Mouse (Mus musculus): ENCODE results near the gene Dpf2. TPM values are rescaled to one million over a fixed set of nuclear protein-coding genes. Genes with fewer than 3 reads are reported as not detected.
"Not testable (repeated sequence)": the region's sequence is repeated elsewhere in the genome, so short reads cannot be mapped to it uniquely, and the experiment has no call there.

The Dpf2 gene
- polyA plus RNA-seq, 1 experiment from 2014 or later, result 88.2 TPM

DNA sequence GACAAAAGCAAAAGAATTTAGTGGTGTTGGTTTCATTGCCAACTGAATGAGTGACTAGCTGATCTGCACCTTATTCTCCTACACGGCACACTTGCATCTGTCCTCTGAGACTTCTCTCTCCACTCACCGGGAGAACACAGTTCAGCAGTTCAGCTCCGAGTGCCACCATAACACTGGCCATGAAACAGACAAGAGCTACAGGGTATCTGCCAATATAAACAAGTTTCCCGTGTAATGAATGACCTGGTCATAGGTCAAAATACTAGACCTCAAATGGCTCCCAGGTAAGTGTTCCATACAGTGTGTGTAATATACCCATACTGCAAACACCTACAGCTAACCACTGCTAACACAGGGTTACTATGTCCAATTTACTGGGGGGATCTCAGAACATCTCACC is 23.6 kb downstream of the Dpf2 start:
- DNase-seq (ENCODE audit: low spot score) (no peak), ATAC-seq (ENCODE audit: low FRiP score) (no peak)
- peaks cover 18% of the 10 kb centered on the region for H3K36me3 ChIP-seq (replicated peaks; ENCODE audit: control insufficient read depth, insufficient read depth)
- H3K4me2 ChIP-seq (replicated peaks), result no peak overlapping the region
- H3K4me3 ChIP-seq (replicated peaks; ENCODE audit: low read length), result no peak overlapping the region
- 70% methylated on average over 4 of the region's 4 CpGs for whole genome bisulfite sequencing
- no peak overlapping the region for H3K9ac ChIP-seq
- no peaks in the 10 kb centered on the region for H3K9me3 ChIP-seq (ENCODE audit: control insufficient read depth, low read length)
- no peaks in the 10 kb centered on the region for H3K27me3 ChIP-seq (ENCODE audit: control insufficient read depth, insufficient read depth, low read length)
- H3K27ac ChIP-seq, result no peak overlapping the region
- H3K4me1 ChIP-seq (replicated peaks; ENCODE audit: control insufficient read depth, insufficient read depth, low read length), result peaks cover 31% of the 10 kb centered on the region

GRCm38 (mm10) chr19:5887234-5887815 is 25.5 kb downstream of the Dpf2 start:
- ATAC-seq (ENCODE audit: low FRiP score) (no peak), DNase-seq (ENCODE audit: low spot score) (no peak)
- Histone ChIP-seq H3K9ac (no peak overlapping the region), H3K27ac (no peak overlapping the region), H3K9me3 (ENCODE audit: control insufficient read depth, low read length) (no peaks in the 10 kb centered on the region), H3K4me3 (replicated peaks; ENCODE audit: low read length) (no peak overlapping the region), H3K27me3 (ENCODE audit: control insufficient read depth, insufficient read depth, low read length) (no peaks in the 10 kb centered on the region), H3K36me3 (replicated peaks; ENCODE audit: control insufficient read depth, insufficient read depth) (peaks cover 13% of the 10 kb centered on the region), H3K4me1 (replicated peaks; ENCODE audit: control insufficient read depth, insufficient read depth, low read length) (peaks cover 20% of the 10 kb centered on the region), H3K4me2 (replicated peaks) (no peak overlapping the region)
- 92% methylated on average over 3 of the region's 3 CpGs for WGBS

- no peaks in the 10 kb centered on the region for H3K27me3 ChIP-seq (ENCODE audit: control insufficient read depth, insufficient read depth, low read length)
- no peak overlapping the region for H3K27ac ChIP-seq
- H3K9me3 ChIP-seq (ENCODE audit: control insufficient read depth, low read length), result no peaks in the 10 kb centered on the region
- no peak for ATAC-seq (ENCODE audit: low FRiP score)
- H3K9ac ChIP-seq, result no peak overlapping the region
- no peak overlapping the region for H3K4me3 ChIP-seq (replicated peaks; ENCODE audit: low read length)
- no peak for DNase-seq (ENCODE audit: low spot score)
- 0 out of 2 replicates have a peak, but pooled peaks cover 3% of the 10 kb centered on the region for H3K36me3 ChIP-seq (replicated peaks; ENCODE audit: control insufficient read depth, insufficient read depth)
- H3K4me1 ChIP-seq (replicated peaks; ENCODE audit: control insufficient read depth, insufficient read depth, low read length), result peaks cover 10% of the 10 kb centered on the region; the same call in 1 of the 2 replicates
- H3K4me2 ChIP-seq (replicated peaks), result no peak overlapping the region
- 58% methylated on average over 4 of the region's 4 CpGs for WGBS
Observed at GRCm38 (mm10) chr19:5885838-5886237, 27.0 kb downstream of the Dpf2 start.

DNA sequence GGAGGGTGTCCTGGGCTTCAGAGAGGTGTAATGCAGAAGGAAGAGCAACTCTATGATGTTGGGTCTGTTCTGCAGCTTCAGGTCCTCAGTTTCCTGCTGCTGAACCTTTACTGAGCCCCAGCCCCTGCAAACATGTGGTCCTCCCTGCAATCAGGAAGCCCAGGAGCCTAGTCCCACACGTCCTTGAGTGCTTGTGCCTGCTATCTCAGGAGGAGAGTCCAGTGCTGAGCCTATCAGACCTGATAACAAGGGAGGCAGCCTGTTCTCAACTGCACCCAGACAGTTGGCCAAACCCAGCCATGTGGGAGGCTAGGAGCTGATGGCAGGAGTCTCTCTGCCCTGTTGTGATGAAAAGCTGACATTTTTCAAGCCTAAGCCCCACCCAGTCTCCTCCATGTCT is 28.9 kb downstream of the Dpf2 start:
- H3K27ac ChIP-seq, result no peak overlapping the region
- H3K36me3 ChIP-seq (replicated peaks; ENCODE audit: control insufficient read depth, insufficient read depth), result no peaks in the 10 kb centered on the region
- H3K9me3 ChIP-seq (ENCODE audit: control insufficient read depth, low read length), result no peaks in the 10 kb centered on the region
- H3K4me1 ChIP-seq (replicated peaks; ENCODE audit: control insufficient read depth, insufficient read depth, low read length), result 0 out of 2 replicates have a peak, but pooled peaks cover 2% of the 10 kb centered on the region
- H3K9ac ChIP-seq, result no peak overlapping the region
- 76% methylated on average over 1 of the region's 1 CpGs for WGBS
- DNase-seq (ENCODE audit: low spot score), result no peak
- H3K4me3 ChIP-seq (replicated peaks; ENCODE audit: low read length), result no peak overlapping the region
- no peaks in the 10 kb centered on the region for H3K27me3 ChIP-seq (ENCODE audit: control insufficient read depth, insufficient read depth, low read length)
- H3K4me2 ChIP-seq (replicated peaks), result no peak overlapping the region
- no peak for ATAC-seq (ENCODE audit: low FRiP score)

- not testable (repeated sequence) for H3K36me3 ChIP-seq (replicated peaks; ENCODE audit: control insufficient read depth, insufficient read depth); H3K4me2 ChIP-seq (replicated peaks); ATAC-seq (ENCODE audit: low FRiP score); DNase-seq (ENCODE audit: low spot score); H3K9ac ChIP-seq; H3K27ac ChIP-seq; H3K27me3 ChIP-seq (ENCODE audit: control insufficient read depth, insufficient read depth, low read length); H3K4me1 ChIP-seq (replicated peaks; ENCODE audit: control insufficient read depth, insufficient read depth, low read length); H3K9me3 ChIP-seq (ENCODE audit: control insufficient read depth, low read length); H3K4me3 ChIP-seq (replicated peaks; ENCODE audit: low read length)
- 82% methylated on average over 5 of the region's 5 CpGs for WGBS
Observed at GRCm38 (mm10) chr19:5882079-5882478, 30.7 kb downstream of the Dpf2 start.

DNA sequence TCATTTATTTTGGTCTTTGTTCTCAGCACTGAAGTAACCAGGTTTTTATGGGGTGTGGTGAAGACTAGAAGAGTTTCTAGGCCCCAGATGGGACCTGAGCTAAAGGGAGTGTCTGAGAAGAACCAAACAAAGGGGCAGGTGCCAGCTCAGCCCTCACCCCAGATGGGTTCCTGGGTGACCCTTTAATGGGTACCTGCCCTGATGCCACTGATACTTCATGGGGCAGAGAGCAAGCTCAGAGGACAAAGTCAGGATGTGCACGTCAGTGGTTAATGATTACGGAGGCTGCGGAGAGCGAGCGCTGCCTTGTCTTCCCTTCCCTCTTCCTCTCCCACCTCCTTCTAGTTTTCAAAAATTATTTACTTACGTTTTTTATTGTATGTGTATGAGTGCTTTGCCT is 31.7 kb downstream of the Dpf2 start:
- Histone ChIP-seq H3K4me2 (replicated peaks) (no peak overlapping the region), H3K27me3 (ENCODE audit: control insufficient read depth, insufficient read depth, low read length) (no peaks in the 10 kb centered on the region), H3K36me3 (replicated peaks; ENCODE audit: control insufficient read depth, insufficient read depth) (no peaks in the 10 kb centered on the region), H3K9ac (no peak overlapping the region), H3K9me3 (ENCODE audit: control insufficient read depth, low read length) (no peaks in the 10 kb centered on the region), H3K4me1 (replicated peaks; ENCODE audit: control insufficient read depth, insufficient read depth, low read length) (no peaks in the 10 kb centered on the region), H3K27ac (no peak overlapping the region), H3K4me3 (replicated peaks; ENCODE audit: low read length) (no peak overlapping the region)
- WGBS, result 95% methylated on average over 6 of the region's 6 CpGs
- no peak for DNase-seq (ENCODE audit: low spot score)
- no peak for ATAC-seq (ENCODE audit: low FRiP score)

- no peak overlapping the region for H3K9ac ChIP-seq
Observed at GRCm38 (mm10) chr19:5879735-5880134, 33.1 kb downstream of the Dpf2 start.

GRCm38 (mm10) chr19:5878916-5879315 is 33.9 kb downstream of the Dpf2 start:
- 74% methylated on average over 3 of the region's 3 CpGs for WGBS
- Histone ChIP-seq H3K4me3 (replicated peaks; ENCODE audit: low read length) (no peak overlapping the region), H3K9me3 (ENCODE audit: control insufficient read depth, low read length) (no peaks in the 10 kb centered on the region), H3K27ac (no peak overlapping the region), H3K36me3 (replicated peaks; ENCODE audit: control insufficient read depth, insufficient read depth) (no peaks in the 10 kb centered on the region), H3K9ac (no peak overlapping the region), H3K4me1 (replicated peaks; ENCODE audit: control insufficient read depth, insufficient read depth, low read length) (peaks cover 11% of the 10 kb centered on the region; the same call in 1 of the 2 replicates), H3K27me3 (ENCODE audit: control insufficient read depth, insufficient read depth, low read length) (no peaks in the 10 kb centered on the region), H3K4me2 (replicated peaks) (no peak overlapping the region)
- ATAC-seq (ENCODE audit: low FRiP score), result no peak
- no peak for DNase-seq (ENCODE audit: low spot score)

More at GRCm38 (mm10) chr19:5879735-5880134, 33.1 kb downstream of the Dpf2 start:
- no peak for DNase-seq (ENCODE audit: low spot score)
- no peak for ATAC-seq (ENCODE audit: low FRiP score)
- H3K4me1 ChIP-seq (replicated peaks; ENCODE audit: control insufficient read depth, insufficient read depth, low read length), result peaks cover 4% of the 10 kb centered on the region; the same call in 1 of the 2 replicates
- no peak overlapping the region for H3K4me3 ChIP-seq (replicated peaks; ENCODE audit: low read length)
- no peaks in the 10 kb centered on the region for H3K27me3 ChIP-seq (ENCODE audit: control insufficient read depth, insufficient read depth, low read length)
- H3K9me3 ChIP-seq (ENCODE audit: control insufficient read depth, low read length), result no peaks in the 10 kb centered on the region
- no peaks in the 10 kb centered on the region for H3K36me3 ChIP-seq (replicated peaks; ENCODE audit: control insufficient read depth, insufficient read depth)
- no peak overlapping the region for H3K4me2 ChIP-seq (replicated peaks)
- WGBS, result 93% methylated on average over 7 of the region's 7 CpGs
- H3K27ac ChIP-seq, result no peak overlapping the region

DNA sequence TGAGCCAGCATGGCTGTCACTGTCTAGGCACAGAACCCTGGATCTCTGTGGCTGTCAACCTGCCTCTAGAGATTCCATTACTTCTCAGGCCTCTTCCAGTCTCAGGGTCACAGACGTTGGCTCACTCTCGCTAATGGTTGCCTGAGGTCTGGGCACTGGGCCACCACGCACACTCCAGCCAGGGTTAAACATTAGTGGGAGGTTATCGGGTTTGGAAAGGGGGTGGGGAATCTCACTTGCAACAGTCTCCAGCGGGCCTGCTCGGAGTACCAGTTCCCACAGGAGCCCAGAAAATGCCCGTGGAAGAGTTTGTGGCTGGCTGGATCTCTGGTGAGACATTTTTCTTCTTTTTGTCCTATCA is 34.5 kb downstream of the Dpf2 start:
- DNase-seq (ENCODE audit: low spot score) (no peak), ATAC-seq (ENCODE audit: low FRiP score) (no peak)
- Histone ChIP-seq H3K9me3 (ENCODE audit: control insufficient read depth, low read length) (no peaks in the 10 kb centered on the region), H3K4me3 (replicated peaks; ENCODE audit: low read length) (no peak overlapping the region), H3K36me3 (replicated peaks; ENCODE audit: control insufficient read depth, insufficient read depth) (no peaks in the 10 kb centered on the region), H3K27ac (no peak overlapping the region), H3K9ac (no peak overlapping the region), H3K4me2 (replicated peaks) (no peak overlapping the region), H3K27me3 (ENCODE audit: control insufficient read depth, insufficient read depth, low read length) (no peaks in the 10 kb centered on the region), H3K4me1 (replicated peaks; ENCODE audit: control insufficient read depth, insufficient read depth, low read length) (peaks cover 17% of the 10 kb centered on the region; the same call in 1 of the 2 replicates)
- WGBS, result 74% methylated on average over 7 of the region's 7 CpGs
